Mouse (Mus musculus) heart, embryonic 16.5 days (tissue): Measurements from ENCODE around the gene Usp47. TPM values are rescaled to one million over a fixed set of nuclear protein-coding genes. Genes with fewer than 3 reads are reported as not detected.

ENCODE experiments used
- ATAC-seq: fragments of 200-750 bp; cut with Nextera tagmentation; replicated peaks from 2 replicates; pipeline ENCODE4 v1.8.0; 2017; ENCODE audit warnings: moderate number of reproducible peaks; ENCODE audit not compliant: insufficient read depth, low FRiP score; ENCODE audit errors: extremely low read depth
- H3K27ac ChIP-seq: fragments of 300-500 bp; sonication (generic); 2 replicates; pipeline ENCODE4 v1.5.1; 2014; ENCODE audit warnings: mild to moderate bottlenecking, low read length, control low read depth, moderate library complexity
- H3K27me3 ChIP-seq: fragments of 300-500 bp; sonication (generic); 2 replicates; pipeline ENCODE4 v1.6.1; 2014; ENCODE audit warnings: low read length, mixed read lengths; ENCODE audit not compliant: control insufficient read depth, insufficient read depth
- H3K36me3 ChIP-seq: fragments of 300-500 bp; sonication (generic); 2 replicates; pipeline ENCODE4 v1.6.1; 2014; ENCODE audit not compliant: control insufficient read depth, insufficient read depth
- H3K4me1 ChIP-seq: fragments of 300-500 bp; sonication (generic); 2 replicates; pipeline ENCODE4 v1.6.1; 2014; ENCODE audit warnings: low read length, mixed read lengths; ENCODE audit not compliant: control insufficient read depth, insufficient read depth
- H3K4me2 ChIP-seq: fragments of 300-500 bp; sonication (generic); 2 replicates; pipeline ENCODE4 v1.6.1; 2014; ENCODE audit warnings: low read depth, mild to moderate bottlenecking, control low read depth, low read length
- H3K4me3 ChIP-seq: fragments of 300-500 bp; sonication (generic); 2 replicates; pipeline ENCODE4 v1.5.1; 2014; ENCODE audit warnings: mild to moderate bottlenecking, control low read depth, low read length
- H3K9ac ChIP-seq: fragments of 300-500 bp; sonication (generic); 2 replicates; pipeline ENCODE4 v1.6.1; 2014; ENCODE audit warnings: low read length, control low read depth
- H3K9me3 ChIP-seq: fragments of 300-500 bp; sonication (generic); replicated peaks from 2 replicates; pipeline ENCODE4 v1.6.1; 2016; ENCODE audit warnings: low read length; ENCODE audit not compliant: control insufficient read depth
- WGBS: fragments of 180-500 bp; shearing (Covaris S2); extraction: QIAGEN DNeasy Blood & Tissue Kit; methylation state at CpG from one replicate; pipeline ENCODE4 v1.1.7; 2014; 5-methylcytosine and 5-hydroxymethylcytosine counted together
- polyA plus RNA-seq: library from polyadenylated mRNA; unstranded; fragments of >200 nt; fragmentation: Nextera tagmentation; extraction: Ambion mirVana; gene quantifications from 2 replicates; pipeline ENCODE4 v1.2.1, GENCODE M21; 2015

Usp47 gene
- polyA plus RNA-seq, 1 experiment from 2014 or later = 56.4 TPM

DNA sequence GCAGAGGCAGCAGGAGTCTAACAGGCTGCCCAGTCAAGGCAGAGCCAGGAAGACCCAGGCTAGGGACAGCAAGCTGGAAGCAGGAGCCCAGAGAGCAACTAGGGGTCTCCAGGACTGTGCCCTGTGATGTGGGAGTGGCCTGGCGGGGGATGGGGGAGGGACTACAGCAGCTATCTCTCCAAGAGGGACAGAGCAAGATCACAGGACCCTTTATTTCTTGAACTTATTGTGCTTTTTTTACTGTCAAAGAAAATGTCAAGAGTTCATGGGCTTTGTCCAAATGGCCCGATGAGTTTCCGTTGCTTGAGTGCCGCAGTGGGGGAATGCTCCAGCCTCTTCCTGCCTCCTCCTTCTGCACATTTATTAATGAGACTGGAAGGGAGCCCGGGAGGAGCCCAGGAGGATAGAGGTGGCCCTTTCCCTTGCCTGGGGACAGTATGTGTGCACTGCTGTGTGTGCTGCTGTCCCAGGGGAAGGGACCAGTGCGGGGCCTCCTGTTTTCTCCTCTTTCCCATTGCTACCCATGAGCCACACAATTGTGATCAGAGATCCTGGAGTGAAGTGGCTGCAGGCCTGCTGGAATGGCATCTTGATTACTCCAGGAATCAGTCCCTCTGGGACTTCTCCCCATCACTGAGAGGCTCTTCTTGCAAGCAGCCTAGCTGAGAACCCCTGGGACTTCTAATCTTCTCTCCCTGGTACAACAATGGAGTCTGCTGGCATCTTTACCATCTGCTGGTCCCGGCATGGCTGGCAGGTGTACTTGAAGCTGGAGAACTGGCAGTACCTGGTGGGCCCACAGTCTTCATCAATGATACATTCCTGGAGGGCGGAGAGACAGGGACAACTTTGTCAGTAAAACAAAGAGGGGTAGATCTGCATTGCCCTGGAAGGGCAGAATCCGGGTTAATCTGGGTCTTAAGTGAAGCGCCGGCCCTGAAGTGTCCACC, 97.8 kb downstream of the Usp47 start:
- Histone ChIP-seq H3K9ac (no peak overlapping the region), H3K27me3 (no peaks in the 10 kb centered on the region), H3K4me2 (no peak overlapping the region), H3K27ac (no peak overlapping the region), H3K4me3 (no peak overlapping the region), H3K36me3 (no peaks in the 10 kb centered on the region), H3K4me1 (peaks cover 12% of the 10 kb centered on the region), H3K9me3 (no peaks in the 10 kb centered on the region)
- ATAC-seq = peak; percentile 42; the same call in 1 of the 2 replicates
- WGBS = 66% methylated on average over 11 of the region's 11 CpGs

DNA sequence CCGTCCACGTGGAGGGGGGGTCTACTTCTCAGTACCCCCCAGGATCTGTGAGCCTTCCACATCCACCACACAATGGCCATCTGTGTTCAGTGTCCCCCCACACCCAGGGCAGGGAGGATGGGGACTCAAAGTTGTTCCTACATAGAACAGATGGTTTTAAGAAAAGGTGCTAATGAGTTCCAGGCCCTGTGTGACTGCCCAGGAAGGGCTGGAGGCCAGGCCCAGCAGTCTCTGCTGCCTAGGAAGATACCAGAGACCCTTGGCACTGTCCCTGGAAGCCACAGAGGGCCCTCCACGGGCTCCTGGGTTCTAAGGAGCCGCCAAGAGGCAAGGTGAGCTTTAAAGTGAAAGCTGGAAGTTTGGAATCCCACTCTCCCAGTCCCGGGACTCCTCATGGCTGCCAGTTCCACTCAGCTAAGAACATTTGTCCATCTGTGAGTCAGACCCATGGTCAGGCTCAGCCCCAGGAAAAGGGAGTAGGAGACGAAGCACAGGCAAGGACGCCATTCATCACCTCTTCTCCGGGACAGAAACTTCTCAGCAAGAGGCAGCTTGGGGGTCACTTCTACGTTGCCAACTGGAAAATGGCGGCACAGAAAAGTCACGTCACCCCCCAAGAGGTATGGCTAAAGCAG, 98.7 kb downstream of the Usp47 start:
- 66% methylated on average over 11 of the region's 11 CpGs for WGBS
- peaks cover 19% of the 10 kb centered on the region for H3K4me1 ChIP-seq
- H3K27me3 ChIP-seq = no peaks in the 10 kb centered on the region
- no peak overlapping the region for H3K4me3 ChIP-seq
- ATAC-seq = no peak
- no peak overlapping the region for H3K27ac ChIP-seq
- no peaks in the 10 kb centered on the region for H3K36me3 ChIP-seq
- no peak overlapping the region for H3K4me2 ChIP-seq
- H3K9me3 ChIP-seq = no peaks in the 10 kb centered on the region
- no peak overlapping the region for H3K9ac ChIP-seq

GRCm38 (mm10) chr7:112123612-112124011, 100.3 kb downstream of the Usp47 start:
- H3K4me1 ChIP-seq = peaks cover 25% of the 10 kb centered on the region
- H3K4me2 ChIP-seq = no peak overlapping the region
- WGBS = 89% methylated on average over 5 of the region's 5 CpGs

DNA sequence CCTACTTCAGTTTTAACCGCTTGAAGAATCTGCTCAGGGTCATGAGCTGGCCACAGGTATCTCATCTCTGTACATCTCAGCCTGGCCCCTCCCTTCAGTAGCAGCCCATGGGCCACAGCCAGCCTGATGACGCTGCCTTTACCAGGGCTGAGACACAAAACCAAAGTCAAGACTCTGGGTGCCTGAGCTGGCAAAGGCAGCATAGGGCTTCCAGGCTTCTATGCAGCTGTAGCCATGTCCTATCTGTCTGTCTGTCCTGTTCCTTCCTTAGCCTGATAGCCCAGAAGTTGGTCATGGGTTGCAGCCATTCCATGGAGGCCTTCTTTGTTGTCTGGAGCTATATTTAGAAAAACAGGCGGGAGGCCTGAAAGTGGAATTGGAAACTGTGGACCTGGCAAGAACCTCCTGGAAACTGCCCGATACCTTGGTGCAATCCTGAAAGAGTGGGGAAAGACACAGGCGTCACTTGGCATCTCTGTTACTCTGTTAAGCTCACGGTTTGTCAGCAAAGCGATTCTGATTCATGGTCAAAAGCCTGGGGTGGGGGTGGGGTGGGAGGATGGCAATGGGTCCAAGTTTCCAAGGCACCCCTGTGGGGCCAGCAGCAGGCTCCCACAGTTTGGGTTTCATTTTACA, 102.4 kb downstream of the Usp47 start:
- peak overlapping the region; percentile 36; the same call in 1 of the 2 replicates for H3K27ac ChIP-seq

More at GRCm38 (mm10) chr7:112123612-112124011, 100.3 kb downstream of the Usp47 start:
- no peak for ATAC-seq
- Histone ChIP-seq H3K9me3 (no peaks in the 10 kb centered on the region), H3K4me3 (no peak overlapping the region), H3K27me3 (no peaks in the 10 kb centered on the region), H3K36me3 (no peaks in the 10 kb centered on the region), H3K9ac (no peak overlapping the region), H3K27ac (no peak overlapping the region)

DNA sequence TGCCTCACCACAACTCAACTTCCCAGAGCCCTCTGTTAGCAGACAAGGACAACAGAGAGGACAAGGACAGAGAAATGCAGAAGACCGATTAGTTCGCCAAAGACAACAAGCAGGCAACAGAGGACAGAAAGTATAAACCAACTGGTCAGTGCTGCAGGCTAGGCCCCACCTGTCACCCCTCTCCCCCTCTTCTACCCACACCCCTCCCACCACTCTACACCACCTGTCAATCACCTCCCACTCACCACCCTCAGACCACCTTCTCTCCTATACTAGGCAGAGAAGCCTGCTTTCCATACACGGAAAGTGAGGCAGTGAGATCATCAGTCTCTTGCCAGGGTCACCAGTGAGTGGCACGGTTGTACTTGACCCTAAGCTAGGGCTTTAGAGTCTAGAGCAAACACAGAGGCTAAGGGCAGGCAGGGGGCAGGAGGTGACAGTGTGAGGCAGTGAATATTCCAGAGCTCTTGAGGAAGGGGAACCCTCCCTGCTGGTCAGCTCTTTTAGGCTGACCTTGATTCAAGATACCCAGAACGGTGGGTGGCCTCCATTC, 103.9 kb downstream of the Usp47 start:
- Histone ChIP-seq H3K4me1 (peaks cover 28% of the 10 kb centered on the region), H3K9me3 (no peaks in the 10 kb centered on the region)
- WGBS = 40% methylated on average over 5 of the region's 5 CpGs

More for the DNA sequence above, 102.4 kb downstream of the Usp47 start:
- Histone ChIP-seq H3K27me3 (no peaks in the 10 kb centered on the region), H3K4me3 (no peak overlapping the region), H3K9me3 (no peaks in the 10 kb centered on the region), H3K9ac (no peak overlapping the region), H3K4me1 (peaks cover 31% of the 10 kb centered on the region), H3K4me2 (no peak overlapping the region), H3K36me3 (no peaks in the 10 kb centered on the region)
- no peak for ATAC-seq
- WGBS = 59% methylated on average over 7 of the region's 7 CpGs

DNA sequence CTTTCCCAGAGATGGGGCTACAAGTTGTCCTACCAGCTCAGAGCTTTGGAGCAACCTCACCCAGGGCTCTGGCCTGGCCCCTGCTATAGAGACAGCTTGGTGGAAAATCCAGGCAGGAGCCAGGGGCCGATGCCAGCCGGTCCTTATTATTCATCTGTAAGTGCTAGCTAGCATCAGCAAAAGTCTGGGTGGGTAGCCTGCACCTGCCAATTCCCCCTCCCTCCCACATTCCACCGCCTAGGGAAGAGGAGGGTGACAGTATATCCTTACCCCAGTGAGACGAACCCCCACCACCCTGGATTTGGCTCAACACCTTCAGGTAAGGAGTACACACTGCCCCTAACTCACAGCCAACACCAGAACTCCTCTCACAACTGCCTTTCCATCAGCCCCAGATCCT, 104.7 kb downstream of the Usp47 start:
- H3K27ac ChIP-seq = peak overlapping the region; percentile 9; the same call in 1 of the 2 replicates
- no peaks in the 10 kb centered on the region for H3K27me3 ChIP-seq
- no peak for ATAC-seq
- H3K36me3 ChIP-seq = no peaks in the 10 kb centered on the region
- WGBS = 76% methylated on average over 4 of the region's 4 CpGs
- H3K9me3 ChIP-seq = no peaks in the 10 kb centered on the region
- H3K4me1 ChIP-seq = peaks cover 28% of the 10 kb centered on the region
- H3K4me3 ChIP-seq = no peak overlapping the region
- H3K4me2 ChIP-seq = no peak overlapping the region
- H3K9ac ChIP-seq = no peak overlapping the region

More for the DNA sequence above, 103.9 kb downstream of the Usp47 start:
- Histone ChIP-seq H3K36me3 (no peaks in the 10 kb centered on the region), H3K9ac (no peak overlapping the region), H3K4me2 (no peak overlapping the region), H3K27ac (peak overlapping the region; percentile 50), H3K27me3 (no peaks in the 10 kb centered on the region), H3K4me3 (no peak overlapping the region)
- ATAC-seq = no peak

GRCm38 (mm10) chr7:112128810-112129209, 105.5 kb downstream of the Usp47 start:
- Histone ChIP-seq H3K36me3 (no peaks in the 10 kb centered on the region), H3K4me1 (peaks cover 28% of the 10 kb centered on the region), H3K9ac (no peak overlapping the region), H3K4me2 (no peak overlapping the region), H3K27me3 (no peaks in the 10 kb centered on the region), H3K9me3 (no peaks in the 10 kb centered on the region), H3K27ac (peak overlapping the region; percentile 47; the same call in 1 of the 2 replicates), H3K4me3 (no peak overlapping the region)
- peak; percentile 50; the same call in 1 of the 2 replicates for ATAC-seq
- 41% methylated on average over 4 of the region's 4 CpGs for WGBS

- WGBS = 70% methylated on average over 6 of the region's 6 CpGs
- peaks cover 28% of the 10 kb centered on the region for H3K4me1 ChIP-seq
- no peak for ATAC-seq
These were observed 106.5 kb downstream of the Usp47 start for GRCm38 (mm10) chr7:112129851-112130250.

More at GRCm38 (mm10) chr7:112129851-112130250, 106.5 kb downstream of the Usp47 start:
- no peaks in the 10 kb centered on the region for H3K27me3 ChIP-seq
- no peak overlapping the region for H3K27ac ChIP-seq
- H3K9me3 ChIP-seq = no peaks in the 10 kb centered on the region
- no peak overlapping the region for H3K4me3 ChIP-seq
- H3K4me2 ChIP-seq = no peak overlapping the region
- no peaks in the 10 kb centered on the region for H3K36me3 ChIP-seq
- no peak overlapping the region for H3K9ac ChIP-seq
